Mouse (Mus musculus): Measurements from ENCODE around the gene Lztr1. TPM values are rescaled to one million over a fixed set of nuclear protein-coding genes. Genes with fewer than 3 reads are reported as not detected.
A peak's percentile ranks its signal among the peaks of the same experiment; 100 is the strongest.

Lztr1 gene
- total and polyA plus RNA-seq, 2 experiments from 2014 or later, result 27.2 to 122 TPM

DNA sequence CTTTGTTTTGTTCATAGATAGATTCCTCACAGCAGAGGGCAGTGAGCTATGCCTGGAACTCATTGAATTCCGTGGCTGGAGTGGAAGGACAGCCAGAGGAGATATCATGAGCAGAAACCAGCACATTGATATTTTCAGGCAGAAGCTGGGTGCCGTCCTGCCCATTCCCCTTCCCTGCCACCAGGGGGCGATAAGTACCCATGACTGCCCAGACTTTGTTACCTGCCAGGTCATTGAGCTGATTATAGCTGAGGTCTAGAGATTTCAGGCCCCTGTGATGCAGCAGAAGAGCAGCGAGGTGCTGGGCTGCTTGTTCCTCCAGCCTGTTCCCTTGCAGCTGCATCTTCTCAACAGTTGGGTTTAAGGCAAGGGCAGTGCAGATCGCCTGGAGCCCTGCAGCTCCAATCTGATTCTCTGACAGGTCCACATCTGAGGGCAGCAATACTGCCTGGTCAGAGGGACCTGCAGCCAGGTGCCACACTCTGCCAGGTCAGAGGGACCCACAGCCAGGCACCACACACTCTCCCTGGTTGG lies 49.5 kb downstream of the Lztr1 start:
- WGBS, result 2% methylated on average over 5 of the region's 5 CpGs

GRCm38 (mm10) chr16:17558811-17559210 lies 50.3 kb downstream of the Lztr1 start:
- ATAC-seq (ENCODE audit: insufficient read depth, low read depth), result no peak
- no peaks in the 10 kb centered on the region for H3K9me3 ChIP-seq (replicated peaks; ENCODE audit: control insufficient read depth, low read length)
- H3K36me3 ChIP-seq (replicated peaks; ENCODE audit: control insufficient read depth, insufficient read depth, low read length), result no peaks in the 10 kb centered on the region
- no peak for TF ChIP-seq CTCF (IDR thresholded peaks at IDR 0.05; ENCODE audit: low read depth)
- peak overlapping the region; percentile 21; the same call in 1 of the 2 replicates for H3K4me2 ChIP-seq (ENCODE audit: low read depth, low read length)
- no peak for DNase-seq (ENCODE audit: low spot score)
- no peak overlapping the region for H3K9ac ChIP-seq (replicated peaks; ENCODE audit: low read depth, low read length)
- no peak overlapping the region for H3K27ac ChIP-seq (ENCODE audit: low read depth)
- no peak overlapping the region for H3K4me3 ChIP-seq (ENCODE audit: low read depth, low read length)
- WGBS, result 4% methylated on average over 5 of the region's 5 CpGs
- H3K4me1 ChIP-seq (ENCODE audit: control insufficient read depth, insufficient read depth), result peaks cover 25% of the 10 kb centered on the region
- H3K27me3 ChIP-seq (ENCODE audit: control insufficient read depth, insufficient read depth, low read length), result 0 out of 2 replicates have a peak, but pooled peaks cover 11% of the 10 kb centered on the region

More for the DNA sequence above, 49.5 kb downstream of the Lztr1 start:
- Histone ChIP-seq H3K9me3 (replicated peaks; ENCODE audit: control insufficient read depth, low read length) (no peaks in the 10 kb centered on the region), H3K4me2 (ENCODE audit: low read depth, low read length) (0 out of 2 replicates have a peak overlapping the region, but pooled peaks have one; percentile 3), H3K4me1 (ENCODE audit: control insufficient read depth, insufficient read depth) (peaks cover 29% of the 10 kb centered on the region), H3K27ac (ENCODE audit: low read depth) (no peak overlapping the region), H3K4me3 (ENCODE audit: low read depth, low read length) (no peak overlapping the region), H3K27me3 (ENCODE audit: control insufficient read depth, insufficient read depth, low read length) (0 out of 2 replicates have a peak, but pooled peaks cover 11% of the 10 kb centered on the region), H3K36me3 (replicated peaks; ENCODE audit: control insufficient read depth, insufficient read depth, low read length) (no peaks in the 10 kb centered on the region), H3K9ac (replicated peaks; ENCODE audit: low read depth, low read length) (no peak overlapping the region)
- TF ChIP-seq CTCF (IDR thresholded peaks at IDR 0.05; ENCODE audit: low read depth) (peak; percentile 96), EP300 (IDR thresholded peaks at IDR 0.05; ENCODE audit: low read depth) (no peak)
- ATAC-seq (ENCODE audit: insufficient read depth, low read depth) (peak; percentile 36; the same call in 1 of the 2 replicates), DNase-seq (ENCODE audit: low spot score) (peak; percentile 53)

- no peak overlapping the region for H3K4me3 ChIP-seq (ENCODE audit: low read depth, low read length)
- no peak overlapping the region for H3K9ac ChIP-seq (replicated peaks; ENCODE audit: low read depth, low read length)
- TF ChIP-seq EP300 (IDR thresholded peaks at IDR 0.05; ENCODE audit: low read depth), result no peak
- no peak for TF ChIP-seq CTCF (IDR thresholded peaks at IDR 0.05; ENCODE audit: low read depth)
- no peak overlapping the region; the same call in 1 of the 2 replicates for H3K4me2 ChIP-seq (ENCODE audit: low read depth, low read length)
- ATAC-seq (ENCODE audit: insufficient read depth, low read depth) (no peak), DNase-seq (ENCODE audit: low spot score) (no peak)
- H3K4me1 ChIP-seq (ENCODE audit: control insufficient read depth, insufficient read depth), result peaks cover 20% of the 10 kb centered on the region
- H3K9me3 ChIP-seq (replicated peaks; ENCODE audit: control insufficient read depth, low read length), result no peaks in the 10 kb centered on the region
- H3K36me3 ChIP-seq (replicated peaks; ENCODE audit: control insufficient read depth, insufficient read depth, low read length), result no peaks in the 10 kb centered on the region
- H3K27me3 ChIP-seq (ENCODE audit: control insufficient read depth, insufficient read depth, low read length), result 0 out of 2 replicates have a peak, but pooled peaks cover 11% of the 10 kb centered on the region
- 71% methylated on average over 9 of the region's 9 CpGs for WGBS
- no peak overlapping the region for H3K27ac ChIP-seq (ENCODE audit: low read depth)
Observed at GRCm38 (mm10) chr16:17559396-17560027, 51.0 kb downstream of the Lztr1 start.

DNA sequence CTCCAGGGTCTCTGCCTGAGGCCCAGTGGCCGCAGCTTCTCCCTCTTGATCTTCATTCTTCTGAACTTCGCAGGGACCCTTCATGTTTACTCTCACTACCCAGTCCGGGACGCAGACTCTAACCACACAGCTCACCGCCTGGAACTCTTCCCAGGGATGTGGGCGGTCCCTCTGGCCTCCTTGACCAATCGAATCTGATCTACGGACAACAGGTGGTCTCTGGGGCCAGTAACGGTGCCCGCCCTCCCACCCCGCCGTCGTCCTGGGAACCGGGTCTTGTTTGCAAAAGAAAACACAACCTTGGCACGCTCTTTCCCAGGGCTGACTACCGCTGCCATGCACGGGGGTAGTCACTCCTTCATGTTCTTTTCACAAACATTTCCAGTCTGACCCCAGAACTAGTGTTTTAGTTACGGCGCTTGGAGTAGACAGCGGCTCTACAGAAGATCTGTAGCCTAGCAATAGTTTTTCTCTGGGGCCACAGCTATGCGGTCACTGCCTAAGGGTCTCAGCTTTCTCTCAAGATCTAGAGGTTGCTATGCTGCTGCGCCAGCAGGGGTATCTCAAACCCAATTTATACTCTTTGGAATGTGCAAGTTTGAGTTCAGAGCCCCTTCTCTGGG lies 52.8 kb downstream of the Lztr1 start, which contains the start of gene Lrrc74b:
Lrrc74b (minus strand) TSS at position 120 of the 623 bp plus-strand sequence.
- Histone ChIP-seq H3K9ac (replicated peaks; ENCODE audit: low read depth, low read length) (peak within 1 kb of the TSS; percentile 36), H3K4me3 (ENCODE audit: low read depth, low read length) (peak within 1 kb of the TSS; percentile 33), H3K27me3 (ENCODE audit: control insufficient read depth, insufficient read depth, low read length) (0 out of 2 replicates have a peak, but pooled peaks cover 11% of the 10 kb centered on the region), H3K4me1 (ENCODE audit: control insufficient read depth, insufficient read depth) (peaks cover 11% of the 10 kb centered on the region; the same call in 1 of the 2 replicates), H3K4me2 (ENCODE audit: low read depth, low read length) (peak within 1 kb of the TSS; percentile 68), H3K9me3 (replicated peaks; ENCODE audit: control insufficient read depth, low read length) (no peaks in the 10 kb centered on the region), H3K36me3 (replicated peaks; ENCODE audit: control insufficient read depth, insufficient read depth, low read length) (no peaks in the 10 kb centered on the region), H3K27ac (ENCODE audit: low read depth) (peak within 1 kb of the TSS; percentile 14; the same call in 1 of the 2 replicates)
- ATAC-seq (ENCODE audit: insufficient read depth, low read depth) (peak; percentile 81), DNase-seq (ENCODE audit: low spot score) (peak; percentile 77)
- 3% methylated on average over 22 of the region's 22 CpGs for WGBS
- TF ChIP-seq CTCF (IDR thresholded peaks at IDR 0.05; ENCODE audit: low read depth) (no peak), EP300 (IDR thresholded peaks at IDR 0.05; ENCODE audit: low read depth) (no peak)

DNA sequence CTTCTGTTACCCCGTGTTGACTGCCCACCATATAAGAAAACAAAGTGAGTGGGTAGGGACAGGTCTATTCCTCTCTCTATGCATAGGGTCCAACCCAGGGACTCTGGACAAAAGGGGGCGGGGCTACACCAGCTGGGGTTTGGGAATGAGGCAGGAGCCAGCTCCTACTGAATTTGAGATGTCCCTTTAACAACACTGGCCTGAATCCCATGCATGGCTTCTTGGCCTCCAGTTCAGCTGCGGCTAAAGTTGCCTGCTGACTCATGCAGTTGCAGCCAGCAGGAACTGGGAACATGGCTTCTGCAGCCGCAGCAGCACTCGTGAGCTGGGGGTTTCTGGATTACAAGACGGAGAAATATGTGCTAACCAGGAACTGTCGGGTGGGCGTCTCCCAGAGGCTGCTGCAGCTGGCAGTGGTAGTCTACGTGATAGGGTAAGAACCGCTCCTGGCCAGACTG lies 53.3 kb downstream of the Lztr1 start, which contains the start of gene P2rx6:
P2rx6 (plus strand) TSS at position 135 of the 458 bp plus-strand sequence.
- Histone ChIP-seq H3K9ac (replicated peaks; ENCODE audit: low read depth, low read length) (peak within 1 kb of the TSS; percentile 36), H3K4me3 (ENCODE audit: low read depth, low read length) (peak within 1 kb of the TSS; percentile 33), H3K36me3 (replicated peaks; ENCODE audit: control insufficient read depth, insufficient read depth, low read length) (no peaks in the 10 kb centered on the region), H3K27ac (ENCODE audit: low read depth) (peak within 1 kb of the TSS; percentile 14; the same call in 1 of the 2 replicates), H3K4me1 (ENCODE audit: control insufficient read depth, insufficient read depth) (peaks cover 11% of the 10 kb centered on the region; the same call in 1 of the 2 replicates), H3K4me2 (ENCODE audit: low read depth, low read length) (peak within 1 kb of the TSS; percentile 68), H3K9me3 (replicated peaks; ENCODE audit: control insufficient read depth, low read length) (no peaks in the 10 kb centered on the region), H3K27me3 (ENCODE audit: control insufficient read depth, insufficient read depth, low read length) (0 out of 2 replicates have a peak, but pooled peaks cover 11% of the 10 kb centered on the region)
- TF ChIP-seq CTCF (IDR thresholded peaks at IDR 0.05; ENCODE audit: low read depth), result no peak
- TF ChIP-seq EP300 (IDR thresholded peaks at IDR 0.05; ENCODE audit: low read depth), result no peak
- peak; percentile 67 for DNase-seq (ENCODE audit: low spot score)
- peak; percentile 66 for ATAC-seq (ENCODE audit: insufficient read depth, low read depth)
- 1% methylated on average over 10 of the region's 10 CpGs for WGBS
